Mouse (Mus musculus) limb, embryonic 12.5 days (tissue): ENCODE measurements at regions not wholly inside any gene's neighbourhood (a gene's known extent, or its start where the extent isn't known, plus 50 kb on each side); places are given as distances from the start of the nearest gene placed in this dataset.
A peak's percentile ranks its signal among the peaks of the same experiment; 100 is the strongest.

ENCODE experiments used
- ATAC-seq: fragments of 200-750 bp; cut with Nextera tagmentation; 2 replicates; pipeline ENCODE4 v1.8.0; 2017; ENCODE audit warnings: low read depth, moderate TSS enrichment; ENCODE audit not compliant: insufficient number of reproducible peaks, insufficient read depth, low FRiP score, low TSS enrichment
- H3K27ac ChIP-seq: fragments of 300-500 bp; sonication (generic); 2 replicates; pipeline ENCODE4 v1.5.1; 2016; ENCODE audit warnings: mild to moderate bottlenecking, moderate library complexity
- H3K27me3 ChIP-seq: fragments of 300-500 bp; sonication (generic); 2 replicates; pipeline ENCODE4 v1.6.1; 2016; ENCODE audit warnings: mild to moderate bottlenecking, moderate library complexity
- H3K36me3 ChIP-seq: fragments of 300-500 bp; sonication (generic); 2 replicates; pipeline ENCODE4 v1.6.1; 2016; ENCODE audit warnings: mild to moderate bottlenecking, moderate library complexity
- H3K4me1 ChIP-seq: fragments of 300-500 bp; sonication (generic); replicated peaks from 2 replicates; pipeline ENCODE4 v1.6.1; 2016
- H3K4me2 ChIP-seq: fragments of 300-500 bp; sonication (generic); 2 replicates; pipeline ENCODE4 v1.6.1; 2016; ENCODE audit warnings: mild to moderate bottlenecking, moderate library complexity
- H3K4me3 ChIP-seq: fragments of 300-500 bp; sonication (generic); replicated peaks from 2 replicates; pipeline ENCODE4 v1.5.1; 2016; ENCODE audit warnings: mild to moderate bottlenecking
- H3K9ac ChIP-seq: fragments of 300-500 bp; sonication (generic); replicated peaks from 2 replicates; pipeline ENCODE4 v1.6.1; 2016; ENCODE audit warnings: mild to moderate bottlenecking, moderate library complexity
- H3K9me3 ChIP-seq: fragments of 300-500 bp; sonication (generic); 2 replicates; pipeline ENCODE4 v1.6.1; 2016; ENCODE audit warnings: mild to moderate bottlenecking, moderate library complexity
- WGBS: fragments of 180-500 bp; shearing (Covaris S2); methylation state at CpG from one replicate; pipeline ENCODE4 v1.1.7; 2016; 5-methylcytosine and 5-hydroxymethylcytosine counted together

DNA sequence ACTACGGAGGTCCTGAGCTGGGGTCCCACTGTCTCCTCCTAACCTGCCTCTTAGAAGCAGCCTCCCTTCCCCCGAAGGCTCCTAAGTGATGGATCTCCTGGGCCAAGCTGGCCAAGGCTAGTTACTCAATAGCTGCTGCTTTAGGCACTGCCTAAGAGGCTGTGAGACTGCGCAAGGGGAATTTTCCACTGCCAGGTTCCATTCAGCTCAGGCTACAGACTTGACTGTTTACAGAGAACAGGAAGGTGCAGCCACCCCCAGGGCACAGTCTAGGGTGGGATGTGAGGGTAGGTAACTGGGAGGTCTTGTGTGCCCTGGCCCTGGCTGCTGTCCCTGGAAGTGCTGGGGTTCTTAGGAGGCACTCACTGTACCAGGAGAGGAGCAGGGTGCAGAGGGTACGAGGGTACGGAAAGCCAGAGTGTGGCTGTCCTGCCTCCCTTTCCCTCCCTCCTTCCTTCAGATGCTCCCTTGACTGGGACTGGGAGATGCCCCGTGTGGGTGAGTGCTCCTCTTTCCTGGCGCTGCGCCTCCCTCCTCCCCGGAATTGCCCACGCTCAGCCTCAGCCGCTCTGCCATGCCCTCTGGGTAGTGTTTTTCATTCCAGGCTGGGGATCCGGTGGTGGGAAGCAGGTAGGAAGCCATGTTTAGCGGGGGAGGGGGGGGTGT, 616.4 kb upstream of the Adam5 start:
- H3K9ac ChIP-seq = peak overlapping the region; percentile 13
- ATAC-seq = peak; percentile 85
- no peaks in the 10 kb centered on the region for H3K36me3 ChIP-seq
- peaks cover 33% of the 10 kb centered on the region for H3K4me1 ChIP-seq
- H3K4me3 ChIP-seq = peak overlapping the region; percentile 8; the same call in 1 of the 2 replicates
- WGBS = 13% methylated on average over 13 of the region's 13 CpGs
- peak overlapping the region; percentile 93 for H3K27ac ChIP-seq
- no peaks in the 10 kb centered on the region for H3K9me3 ChIP-seq
- H3K27me3 ChIP-seq = no peaks in the 10 kb centered on the region
- peak overlapping the region; percentile 48 for H3K4me2 ChIP-seq

DNA sequence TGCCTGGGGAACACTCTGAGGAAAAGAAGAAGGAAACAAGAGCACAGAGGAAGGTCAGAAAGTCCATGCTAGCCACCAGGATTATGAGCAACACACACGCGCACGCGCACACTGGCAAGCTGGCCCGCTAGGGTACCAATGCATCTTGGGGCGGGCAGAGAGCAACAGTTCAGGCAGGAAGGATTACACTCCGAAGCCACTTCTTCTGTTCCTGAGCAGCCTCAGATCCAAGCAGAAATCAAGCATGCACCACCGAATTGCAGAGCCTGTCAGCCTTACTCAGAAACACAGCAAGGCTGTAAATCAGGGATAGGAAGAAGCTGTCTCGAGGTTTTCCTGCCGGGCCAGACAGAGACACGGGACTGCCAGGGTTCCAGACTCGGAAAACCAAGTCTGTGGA, 615.8 kb upstream of the Adam5 start:
- no peaks in the 10 kb centered on the region for H3K36me3 ChIP-seq
- peak overlapping the region; percentile 48 for H3K4me2 ChIP-seq
- ATAC-seq = no peak
- no peaks in the 10 kb centered on the region for H3K9me3 ChIP-seq
- peak overlapping the region; percentile 93 for H3K27ac ChIP-seq
- H3K9ac ChIP-seq = peak overlapping the region; percentile 13; the same call in 1 of the 2 replicates
- H3K4me3 ChIP-seq = 0 out of 2 replicates have a peak overlapping the region, but pooled peaks have one; percentile 8
- WGBS = 38% methylated on average over 12 of the region's 12 CpGs
- H3K27me3 ChIP-seq = no peaks in the 10 kb centered on the region
- H3K4me1 ChIP-seq = peaks cover 33% of the 10 kb centered on the region

DNA sequence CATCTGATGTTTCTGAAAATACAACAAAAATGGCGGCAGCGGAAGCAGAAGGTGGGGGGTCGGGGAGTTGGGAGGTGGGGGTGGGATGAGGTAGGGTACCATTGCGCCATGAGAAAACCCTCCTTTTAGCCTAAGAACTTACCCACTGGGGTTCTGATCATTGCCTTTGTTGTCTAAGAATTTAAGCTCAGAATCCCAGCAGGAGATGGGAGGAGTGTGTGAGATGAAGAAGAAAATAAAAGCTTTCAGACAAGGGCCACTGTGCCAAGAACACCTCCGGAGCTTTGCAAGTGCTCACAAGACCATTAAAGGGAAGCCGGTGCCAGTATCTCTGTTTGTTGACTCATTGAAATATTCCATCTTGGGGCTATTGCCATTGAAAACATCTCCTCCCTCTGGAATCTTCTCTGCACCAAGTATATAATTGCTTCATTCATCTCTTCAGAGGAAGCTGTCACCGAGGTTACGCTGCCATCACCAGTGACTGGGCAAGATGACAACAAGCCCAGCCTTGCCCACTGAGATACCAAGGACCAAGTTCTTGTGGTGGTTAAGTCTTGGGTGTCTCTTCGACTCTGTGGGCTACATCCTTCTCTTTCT, 614.0 kb upstream of the Adam5 start:
- Histone ChIP-seq H3K27me3 (no peaks in the 10 kb centered on the region), H3K4me2 (no peak overlapping the region), H3K27ac (no peak overlapping the region), H3K9ac (no peak overlapping the region), H3K36me3 (no peaks in the 10 kb centered on the region), H3K4me1 (peaks cover 33% of the 10 kb centered on the region), H3K9me3 (no peaks in the 10 kb centered on the region), H3K4me3 (no peak overlapping the region)
- WGBS = 81% methylated on average over 9 of the region's 9 CpGs
- no peak for ATAC-seq

DNA sequence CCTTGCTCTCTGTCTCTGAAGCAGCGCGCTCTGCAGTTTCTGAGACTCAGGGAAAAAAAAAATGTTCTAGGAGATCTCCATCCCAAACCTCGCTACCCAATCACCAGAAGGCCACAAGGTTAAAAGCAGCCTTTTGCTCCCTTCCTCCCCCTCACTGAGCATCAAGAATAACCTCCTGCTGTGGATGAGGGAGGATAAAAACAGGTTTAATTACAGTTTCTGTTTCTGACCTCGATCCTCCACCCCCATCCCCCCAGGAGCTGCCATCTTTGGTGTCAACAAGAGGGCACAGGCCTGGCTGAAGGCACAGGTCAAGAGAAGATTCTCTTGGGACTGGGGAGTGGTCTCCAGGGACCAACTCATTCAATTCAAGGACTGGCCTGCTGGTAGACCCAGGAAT, 613.0 kb upstream of the Adam5 start:
- Histone ChIP-seq H3K4me2 (no peak overlapping the region), H3K27ac (no peak overlapping the region), H3K36me3 (no peaks in the 10 kb centered on the region), H3K4me3 (no peak overlapping the region), H3K4me1 (peaks cover 33% of the 10 kb centered on the region), H3K9ac (no peak overlapping the region), H3K27me3 (no peaks in the 10 kb centered on the region), H3K9me3 (no peaks in the 10 kb centered on the region)
- 48% methylated on average over 4 of the region's 4 CpGs for WGBS
- no peak for ATAC-seq

DNA sequence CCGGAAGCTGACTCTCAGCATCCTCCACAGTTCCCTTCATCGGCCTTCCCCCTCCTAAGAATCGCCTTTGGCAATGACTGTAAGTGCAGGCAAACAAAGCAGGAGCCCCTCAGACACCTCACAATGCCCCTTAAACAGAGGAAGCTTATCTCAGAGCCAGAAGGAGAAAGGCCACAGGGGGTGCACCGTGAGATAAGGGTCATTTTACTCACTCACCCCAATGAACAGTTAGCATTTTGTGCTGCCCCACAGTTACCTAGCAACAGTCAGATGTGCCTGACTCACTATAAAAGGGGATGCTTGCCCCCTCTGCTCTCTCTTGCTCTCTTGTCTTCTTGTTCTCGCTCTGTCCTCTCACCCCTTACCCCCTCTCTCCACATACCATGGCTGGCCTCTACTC, 606.4 kb upstream of the Adam5 start:
- H3K4me2 ChIP-seq = no peak overlapping the region
- WGBS = 46% methylated on average over 5 of the region's 5 CpGs
- H3K36me3 ChIP-seq = no peaks in the 10 kb centered on the region
- no peaks in the 10 kb centered on the region for H3K27me3 ChIP-seq
- peaks cover 25% of the 10 kb centered on the region for H3K4me1 ChIP-seq
- H3K9me3 ChIP-seq = peaks cover 8% of the 10 kb centered on the region
- H3K27ac ChIP-seq = no peak overlapping the region
- H3K4me3 ChIP-seq = no peak overlapping the region
- ATAC-seq = no peak
- H3K9ac ChIP-seq = no peak overlapping the region

DNA sequence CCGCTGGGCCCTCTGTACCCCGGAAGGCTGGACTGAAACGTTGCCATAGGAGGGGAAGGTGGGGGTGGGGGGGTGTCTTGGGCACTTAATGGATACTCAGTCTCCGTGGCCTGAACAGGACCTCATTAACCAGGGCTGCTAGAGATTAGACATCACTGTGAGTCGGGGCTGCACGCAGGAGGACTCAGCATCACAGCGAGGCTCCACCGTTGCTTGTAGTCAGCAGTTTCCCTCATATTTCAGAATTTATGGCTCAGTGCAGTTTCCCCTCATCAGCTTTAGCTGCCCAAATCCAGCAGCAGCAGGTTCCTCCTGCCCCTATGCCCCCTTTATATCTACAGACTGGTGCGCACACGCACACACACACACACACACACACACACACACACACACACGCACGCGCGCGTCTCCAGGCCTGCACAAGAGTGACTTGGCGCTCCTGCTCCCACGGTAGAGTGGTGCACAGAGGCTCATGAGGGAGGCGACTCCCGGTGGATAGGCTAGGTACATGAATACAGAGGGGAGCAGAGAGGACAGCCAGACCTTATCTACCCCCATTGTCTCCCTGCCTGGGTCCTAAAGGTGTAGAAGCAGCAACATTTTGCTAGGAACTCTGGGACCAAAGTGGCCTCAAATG, 605.8 kb upstream of the Adam5 start:
- H3K4me1 ChIP-seq = peaks cover 25% of the 10 kb centered on the region
- no peak overlapping the region for H3K9ac ChIP-seq
- H3K4me2 ChIP-seq = no peak overlapping the region; the same call in 1 of the 2 replicates
- no peaks in the 10 kb centered on the region for H3K36me3 ChIP-seq
- H3K4me3 ChIP-seq = no peak overlapping the region
- WGBS = 49% methylated on average over 19 of the region's 19 CpGs
- H3K9me3 ChIP-seq = peaks cover 8% of the 10 kb centered on the region
- 0 out of 2 replicates have a peak overlapping the region, but pooled peaks have one; percentile 41 for H3K27ac ChIP-seq
- no peaks in the 10 kb centered on the region for H3K27me3 ChIP-seq
- peak; percentile 63; the same call in 1 of the 2 replicates for ATAC-seq

DNA sequence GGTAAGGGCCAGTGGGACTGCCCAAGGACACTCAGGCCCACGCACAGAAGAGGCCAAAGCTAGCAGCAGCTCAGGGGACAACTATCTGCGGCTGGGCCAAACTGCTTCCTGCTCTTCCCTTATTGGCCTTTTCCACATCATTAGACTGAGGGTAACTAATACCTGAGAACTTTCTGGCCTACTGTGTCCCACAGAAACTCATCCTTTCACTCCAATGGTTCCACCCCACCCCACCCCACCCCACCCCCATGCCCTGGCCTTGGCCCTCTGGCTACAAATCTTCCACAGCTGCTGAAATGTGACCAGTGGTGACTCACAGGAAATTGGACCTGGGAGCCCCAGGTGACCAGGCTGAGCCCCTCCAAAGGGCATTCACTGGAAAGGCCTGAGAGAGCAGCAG, 604.6 kb upstream of the Adam5 start:
- peaks cover 8% of the 10 kb centered on the region for H3K9me3 ChIP-seq
- H3K4me1 ChIP-seq = peaks cover 25% of the 10 kb centered on the region
- H3K36me3 ChIP-seq = no peaks in the 10 kb centered on the region
- H3K9ac ChIP-seq = no peak overlapping the region
- H3K4me3 ChIP-seq = no peak overlapping the region
- WGBS = 59% methylated on average over 2 of the region's 2 CpGs
- H3K27ac ChIP-seq = no peak overlapping the region
- H3K27me3 ChIP-seq = no peaks in the 10 kb centered on the region
- ATAC-seq = no peak
- H3K4me2 ChIP-seq = no peak overlapping the region

DNA sequence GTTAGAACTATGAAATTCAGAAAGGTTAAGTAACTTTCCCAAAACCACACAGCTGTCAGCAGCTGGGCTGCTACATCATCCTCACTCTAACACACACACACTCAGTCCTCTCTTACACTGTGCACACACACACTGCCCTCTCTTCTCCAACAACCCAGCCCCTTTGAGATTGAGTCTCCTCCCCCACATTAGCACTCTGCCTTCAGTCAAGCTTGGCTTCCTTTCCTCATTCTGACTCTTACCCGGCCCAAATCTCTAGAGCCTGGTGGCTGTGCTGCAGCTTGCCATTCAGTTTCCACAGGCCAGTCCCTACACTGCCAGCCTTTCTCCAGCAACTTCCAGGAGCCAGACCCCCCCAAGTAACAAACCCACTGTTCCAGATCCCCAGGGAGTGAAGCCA, 602.0 kb upstream of the Adam5 start:
- peaks cover 25% of the 10 kb centered on the region for H3K4me1 ChIP-seq
- no peak overlapping the region for H3K27ac ChIP-seq
- H3K9me3 ChIP-seq = 0 out of 2 replicates have a peak, but pooled peaks cover under 1% of the 10 kb centered on the region
- ATAC-seq = no peak
- no peaks in the 10 kb centered on the region for H3K27me3 ChIP-seq
- H3K4me2 ChIP-seq = no peak overlapping the region
- no peak overlapping the region for H3K9ac ChIP-seq
- WGBS = 61% methylated on average over 1 of the region's 1 CpGs
- no peak overlapping the region for H3K4me3 ChIP-seq
- no peaks in the 10 kb centered on the region for H3K36me3 ChIP-seq

DNA sequence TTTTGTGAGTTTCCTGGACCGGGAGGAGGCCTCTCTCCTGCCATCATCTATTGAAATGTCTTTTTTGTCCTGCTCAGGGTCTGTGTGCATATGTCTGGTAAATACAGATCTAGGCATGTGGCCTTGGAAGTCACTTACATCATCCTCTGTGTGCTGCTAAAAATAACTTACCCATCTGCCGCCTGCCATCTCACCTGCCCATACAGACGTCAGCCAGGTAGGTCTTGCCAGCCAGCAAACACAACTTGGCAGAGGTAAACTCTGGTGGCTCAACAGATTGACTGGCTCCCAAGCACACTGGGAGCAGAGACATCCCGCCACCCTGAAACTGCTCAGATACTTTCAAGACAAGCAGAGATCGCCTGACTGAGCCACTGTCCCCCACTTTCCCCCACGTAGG, 597.3 kb upstream of the Adam5 start:
- Histone ChIP-seq H3K4me1 (no peaks in the 10 kb centered on the region; the same call in 1 of the 2 replicates), H3K36me3 (no peaks in the 10 kb centered on the region), H3K27me3 (no peaks in the 10 kb centered on the region), H3K9ac (no peak overlapping the region), H3K9me3 (no peaks in the 10 kb centered on the region), H3K4me3 (no peak overlapping the region), H3K4me2 (no peak overlapping the region), H3K27ac (no peak overlapping the region)
- ATAC-seq = no peak
- WGBS = 92% methylated on average over 6 of the region's 6 CpGs

DNA sequence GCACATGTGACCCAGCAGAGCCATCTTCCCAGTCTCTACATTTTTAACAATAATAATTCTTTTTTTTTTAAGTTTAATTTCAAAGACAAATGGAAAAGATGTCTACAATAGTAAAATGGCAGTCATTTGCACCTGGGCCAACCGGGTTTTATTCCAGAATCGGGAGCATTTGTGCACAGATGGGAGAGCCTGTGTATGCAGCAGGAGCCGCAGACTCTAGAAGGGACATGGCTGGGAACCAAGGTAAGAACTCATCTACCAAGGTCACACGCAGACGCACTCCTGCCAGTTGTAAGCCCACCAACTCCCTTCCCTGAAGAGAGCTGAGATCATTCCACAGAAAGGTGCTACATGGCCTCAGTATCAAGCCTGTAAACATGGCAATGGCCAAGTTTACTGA, 586.4 kb upstream of the Adam5 start:
- H3K4me3 ChIP-seq = no peak overlapping the region
- H3K4me2 ChIP-seq = no peak overlapping the region
- no peak overlapping the region for H3K9ac ChIP-seq
- no peaks in the 10 kb centered on the region for H3K27me3 ChIP-seq
- no peak overlapping the region for H3K27ac ChIP-seq
- no peaks in the 10 kb centered on the region for H3K4me1 ChIP-seq
- no peaks in the 10 kb centered on the region for H3K36me3 ChIP-seq
- 93% methylated on average over 5 of the region's 5 CpGs for WGBS
- no peaks in the 10 kb centered on the region for H3K9me3 ChIP-seq
- ATAC-seq = no peak

DNA sequence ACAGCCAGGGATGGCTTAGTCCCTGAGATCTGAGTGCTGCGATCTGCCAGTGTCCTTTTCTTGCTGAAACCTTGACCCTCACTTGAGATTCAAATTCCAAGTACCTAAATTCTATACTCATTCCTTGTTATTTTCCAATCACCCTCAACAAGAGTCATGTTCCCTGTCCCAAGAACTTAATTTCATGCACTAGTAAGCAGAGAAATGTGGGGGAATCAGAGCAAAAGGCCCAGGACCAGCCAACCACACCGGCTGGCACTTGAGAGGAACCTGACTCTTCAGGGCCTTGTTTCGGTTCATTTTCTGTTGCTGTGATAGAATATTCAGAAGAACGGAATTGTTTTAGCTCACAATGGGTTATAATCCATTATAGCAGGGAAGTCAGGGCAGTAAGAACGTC, 583.7 kb upstream of the Adam5 start:
- no peak overlapping the region for H3K27ac ChIP-seq
- no peaks in the 10 kb centered on the region for H3K9me3 ChIP-seq
- H3K4me3 ChIP-seq = no peak overlapping the region
- H3K36me3 ChIP-seq = no peaks in the 10 kb centered on the region
- H3K9ac ChIP-seq = no peak overlapping the region
- no peak for ATAC-seq
- no peaks in the 10 kb centered on the region for H3K4me1 ChIP-seq
- H3K27me3 ChIP-seq = no peaks in the 10 kb centered on the region
- WGBS = 92% methylated on average over 5 of the region's 5 CpGs
- H3K4me2 ChIP-seq = no peak overlapping the region
